Mouse (Mus musculus): ENCODE data around the gene Enc1. TPM values are rescaled to one million over a fixed set of nuclear protein-coding genes. Genes with fewer than 3 reads are reported as not detected.
A peak's percentile ranks its signal among the peaks of the same experiment; 100 is the strongest.

Gene Enc1
- polyA plus RNA-seq, 1 experiment from 2014 or later = 14.1 TPM

DNA sequence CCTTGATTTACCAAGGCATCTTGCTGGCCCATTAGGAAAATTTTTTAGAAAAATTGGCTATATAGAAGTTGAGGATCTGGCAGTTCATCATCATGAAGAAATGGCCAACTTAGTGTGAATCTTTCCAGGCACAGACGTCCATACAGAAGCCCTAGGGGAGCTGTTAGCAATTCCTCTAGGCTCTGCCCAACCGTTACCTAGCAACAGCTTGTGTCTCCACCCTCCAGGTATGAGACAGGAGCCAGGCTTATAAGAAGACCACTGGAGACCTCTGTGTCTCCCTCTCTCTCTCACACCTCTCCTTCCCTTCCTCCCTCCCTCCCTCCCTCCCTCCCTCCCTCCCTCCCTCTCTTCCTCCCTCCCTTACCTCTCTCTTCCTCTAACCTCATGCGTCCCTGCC is 49.8 kb downstream of the Enc1 start:
- 35% methylated on average over 3 of the region's 3 CpGs for WGBS
- no peak for TF ChIP-seq CTCF (IDR thresholded peaks at IDR 0.05; ENCODE audit: low read depth)
- ATAC-seq (ENCODE audit: insufficient read depth) (no peak), DNase-seq (peak; percentile 37)
- Histone ChIP-seq H3K9me3 (ENCODE audit: low read depth, low read length) (no peaks in the 10 kb centered on the region), H3K4me3 (ENCODE audit: low read depth, low read length) (no peak overlapping the region), H3K4me2 (no peak overlapping the region), H3K27me3 (ENCODE audit: insufficient read depth, low read length) (no peaks in the 10 kb centered on the region), H3K9ac (no peak overlapping the region), H3K36me3 (ENCODE audit: insufficient read depth) (no peaks in the 10 kb centered on the region), H3K27ac (ENCODE audit: low read depth) (no peak overlapping the region), H3K4me1 (ENCODE audit: insufficient read depth) (0 out of 2 replicates have a peak, but pooled peaks cover 10% of the 10 kb centered on the region)

DNA sequence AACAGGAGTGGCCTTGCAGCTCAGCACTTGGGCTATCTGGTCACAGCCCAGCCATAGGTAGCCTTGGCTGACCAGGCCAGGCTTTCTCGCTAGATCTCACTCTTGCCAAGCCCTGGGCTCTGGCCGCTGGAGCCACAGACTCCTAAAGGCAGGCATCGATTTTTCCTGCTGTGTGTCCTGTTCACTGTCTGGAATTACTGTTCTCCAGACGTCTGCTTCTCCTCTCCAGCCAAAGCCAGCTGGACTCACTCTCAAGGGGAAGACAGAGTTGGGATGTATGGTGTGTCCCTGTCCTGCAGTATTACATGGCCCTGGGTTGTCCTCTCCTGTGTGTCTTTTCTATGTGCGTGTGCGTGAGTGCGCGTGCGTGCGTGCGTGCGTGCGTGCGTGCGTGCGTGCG is 50.4 kb downstream of the Enc1 start:
- WGBS = 74% methylated on average over 17 of the region's 17 CpGs
- Histone ChIP-seq H3K27ac (ENCODE audit: low read depth) (no peak overlapping the region), H3K4me1 (ENCODE audit: insufficient read depth) (0 out of 2 replicates have a peak, but pooled peaks cover 10% of the 10 kb centered on the region), H3K4me3 (ENCODE audit: low read depth, low read length) (no peak overlapping the region), H3K9ac (no peak overlapping the region), H3K27me3 (ENCODE audit: insufficient read depth, low read length) (no peaks in the 10 kb centered on the region), H3K36me3 (ENCODE audit: insufficient read depth) (no peaks in the 10 kb centered on the region), H3K4me2 (no peak overlapping the region), H3K9me3 (ENCODE audit: low read depth, low read length) (no peaks in the 10 kb centered on the region)
- DNase-seq (peak; percentile 25), ATAC-seq (ENCODE audit: insufficient read depth) (peak; percentile 73)
- TF ChIP-seq CTCF (IDR thresholded peaks at IDR 0.05; ENCODE audit: low read depth) = no peak

DNA sequence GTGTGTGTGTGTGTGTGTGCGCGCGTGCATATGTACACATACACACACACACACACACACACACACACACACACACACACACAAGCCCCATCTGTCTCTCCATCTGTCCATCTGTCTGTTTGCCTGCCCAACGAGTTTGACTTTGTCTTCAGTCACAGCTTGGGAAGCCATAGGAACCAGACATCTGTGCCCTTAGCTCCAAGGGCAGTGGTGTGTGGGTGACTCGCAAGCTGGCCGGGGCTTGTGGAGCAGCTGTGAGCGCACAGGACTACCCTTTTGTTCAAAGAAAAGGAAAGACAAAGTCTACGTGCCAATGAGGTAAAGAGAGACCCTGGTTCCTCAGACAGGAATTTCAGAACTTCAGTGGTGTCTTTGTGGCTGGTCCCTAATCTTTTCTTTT is 51.1 kb downstream of the Enc1 start:
- ATAC-seq (ENCODE audit: insufficient read depth) (no peak), DNase-seq (peak; percentile 35)
- H3K9me3 ChIP-seq (ENCODE audit: low read depth, low read length) = no peaks in the 10 kb centered on the region
- TF ChIP-seq CTCF (IDR thresholded peaks at IDR 0.05; ENCODE audit: low read depth) = no peak
- H3K27me3 ChIP-seq (ENCODE audit: insufficient read depth, low read length) = no peaks in the 10 kb centered on the region
- no peaks in the 10 kb centered on the region for H3K36me3 ChIP-seq (ENCODE audit: insufficient read depth)
- no peak overlapping the region for H3K4me3 ChIP-seq (ENCODE audit: low read depth, low read length)
- WGBS = 57% methylated on average over 8 of the region's 8 CpGs
- H3K4me2 ChIP-seq = no peak overlapping the region
- H3K9ac ChIP-seq = no peak overlapping the region
- H3K4me1 ChIP-seq (ENCODE audit: insufficient read depth) = 0 out of 2 replicates have a peak, but pooled peaks cover 10% of the 10 kb centered on the region
- H3K27ac ChIP-seq (ENCODE audit: low read depth) = no peak overlapping the region

DNA sequence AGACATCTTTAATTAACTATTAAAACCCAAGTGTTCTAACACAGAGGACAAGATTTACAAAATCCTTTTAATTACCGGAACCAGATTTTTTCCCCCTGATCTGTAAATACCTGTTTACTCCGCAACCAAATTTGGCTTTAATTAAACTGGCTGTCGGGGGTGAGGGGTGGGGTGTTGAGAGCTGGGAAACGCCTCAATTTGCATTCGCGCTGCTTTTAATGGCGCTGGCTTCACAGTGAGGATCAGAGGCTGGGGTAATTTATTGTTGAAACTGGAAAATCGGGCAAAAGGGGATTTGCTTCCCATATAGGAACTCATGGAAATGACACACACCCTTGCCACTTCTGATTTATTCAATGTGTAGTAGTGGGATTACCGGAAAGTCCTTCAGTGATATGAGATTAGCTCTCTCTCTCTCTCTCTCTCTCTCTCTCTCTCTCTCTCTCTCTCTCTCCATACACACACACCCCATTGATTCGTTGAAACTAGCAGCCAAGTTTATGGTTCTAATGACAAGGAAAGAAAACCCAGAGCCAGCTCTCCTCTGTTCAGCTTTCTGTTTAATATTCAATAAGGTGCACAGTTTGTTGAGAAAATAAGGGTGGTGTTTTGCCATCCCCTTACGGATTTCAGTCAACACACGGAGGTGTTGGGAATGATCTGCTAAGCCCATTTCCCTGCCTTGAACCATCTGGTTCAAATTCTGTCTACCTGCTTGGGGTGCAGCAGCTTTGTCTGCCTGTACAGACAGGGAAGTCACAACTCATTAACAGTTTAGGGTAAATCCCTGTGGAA is 51.7 kb downstream of the Enc1 start:
- Histone ChIP-seq H3K9me3 (ENCODE audit: low read depth, low read length) (no peaks in the 10 kb centered on the region), H3K4me2 (no peak overlapping the region), H3K27ac (ENCODE audit: low read depth) (no peak overlapping the region), H3K4me3 (ENCODE audit: low read depth, low read length) (no peak overlapping the region), H3K36me3 (ENCODE audit: insufficient read depth) (no peaks in the 10 kb centered on the region), H3K4me1 (ENCODE audit: insufficient read depth) (0 out of 2 replicates have a peak, but pooled peaks cover 10% of the 10 kb centered on the region), H3K9ac (no peak overlapping the region), H3K27me3 (ENCODE audit: insufficient read depth, low read length) (no peaks in the 10 kb centered on the region)
- WGBS = 35% methylated on average over 12 of the region's 12 CpGs
- no peak for ATAC-seq (ENCODE audit: insufficient read depth)
- no peak for TF ChIP-seq CTCF (IDR thresholded peaks at IDR 0.05; ENCODE audit: low read depth)
- no peak for DNase-seq

DNA sequence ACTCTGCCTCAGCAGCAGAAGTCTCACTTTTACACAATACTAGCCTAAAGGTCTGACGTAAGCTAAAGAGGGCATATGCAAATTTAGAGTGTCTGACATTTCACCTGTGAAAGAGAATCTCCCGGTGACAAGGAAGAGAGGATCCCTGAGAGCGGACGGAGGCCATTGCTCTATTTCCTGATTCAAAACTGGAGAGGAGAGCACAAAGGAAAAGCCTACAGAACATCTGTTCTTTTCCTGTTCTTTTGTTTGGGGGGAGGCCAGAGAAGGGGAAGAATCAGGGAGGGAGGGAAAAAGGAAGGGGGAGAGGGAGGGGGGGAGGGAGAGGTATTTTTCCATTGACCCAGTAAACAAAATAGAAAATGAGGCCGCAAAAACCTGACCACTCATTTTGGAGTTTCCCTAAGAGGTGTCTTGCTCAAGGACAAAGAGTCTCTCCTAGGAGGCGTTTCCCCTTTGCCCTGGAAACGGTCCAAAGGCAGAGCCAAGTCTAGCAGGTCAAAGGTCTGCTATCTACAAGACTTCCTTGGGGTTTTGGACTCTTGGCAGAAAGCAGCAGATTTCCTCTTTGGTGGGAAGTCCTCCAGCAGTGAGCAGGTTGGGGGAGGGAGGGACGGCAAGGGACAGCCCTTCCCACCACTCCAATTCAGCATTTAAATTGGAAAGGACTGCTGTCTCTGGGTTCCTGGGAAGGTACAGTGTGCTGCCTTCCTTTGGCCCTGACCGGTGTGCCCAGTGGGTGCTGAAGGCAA is 54.4 kb downstream of the Enc1 start:
- Histone ChIP-seq H3K4me3 (ENCODE audit: low read depth, low read length) (no peak overlapping the region), H3K27ac (ENCODE audit: low read depth) (no peak overlapping the region), H3K9me3 (ENCODE audit: low read depth, low read length) (no peaks in the 10 kb centered on the region)

DNA sequence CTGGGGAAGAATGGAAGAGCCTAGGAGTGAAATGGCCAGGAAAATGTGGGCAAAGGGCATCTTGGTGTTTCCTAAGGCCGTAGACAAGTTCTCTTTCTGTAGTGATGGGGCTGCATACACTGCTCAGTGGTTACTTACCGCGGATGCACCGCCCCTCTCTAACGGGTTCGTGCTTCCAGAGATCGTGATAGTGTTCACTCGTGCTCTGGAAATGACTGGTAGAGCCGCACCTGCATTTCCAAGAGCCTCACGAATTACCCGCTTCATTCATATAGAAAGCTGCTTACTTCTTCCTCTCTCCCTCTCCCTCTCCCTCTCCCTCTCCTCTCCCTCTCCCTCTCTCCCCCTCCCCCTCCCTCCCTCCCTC is 54.9 kb downstream of the Enc1 start:
- DNase-seq = no peak
- no peaks in the 10 kb centered on the region for H3K36me3 ChIP-seq (ENCODE audit: insufficient read depth)
- H3K9me3 ChIP-seq (ENCODE audit: low read depth, low read length) = no peaks in the 10 kb centered on the region
- H3K27me3 ChIP-seq (ENCODE audit: insufficient read depth, low read length) = no peaks in the 10 kb centered on the region
- no peak overlapping the region for H3K27ac ChIP-seq (ENCODE audit: low read depth)
- 66% methylated on average over 11 of the region's 11 CpGs for WGBS
- H3K4me3 ChIP-seq (ENCODE audit: low read depth, low read length) = no peak overlapping the region
- no peak overlapping the region for H3K9ac ChIP-seq
- 0 out of 2 replicates have a peak, but pooled peaks cover 10% of the 10 kb centered on the region for H3K4me1 ChIP-seq (ENCODE audit: insufficient read depth)
- H3K4me2 ChIP-seq = no peak overlapping the region
- ATAC-seq (ENCODE audit: insufficient read depth) = no peak
- TF ChIP-seq CTCF (IDR thresholded peaks at IDR 0.05; ENCODE audit: low read depth) = no peak

More for the DNA sequence above, 54.4 kb downstream of the Enc1 start:
- 56% methylated on average over 9 of the region's 9 CpGs for WGBS
- TF ChIP-seq CTCF (IDR thresholded peaks at IDR 0.05; ENCODE audit: low read depth) = no peak
- H3K4me1 ChIP-seq (ENCODE audit: insufficient read depth) = 0 out of 2 replicates have a peak, but pooled peaks cover 10% of the 10 kb centered on the region
- H3K36me3 ChIP-seq (ENCODE audit: insufficient read depth) = no peaks in the 10 kb centered on the region
- H3K9ac ChIP-seq = no peak overlapping the region
- ATAC-seq (ENCODE audit: insufficient read depth) = no peak
- DNase-seq = peak; percentile 60
- no peak overlapping the region for H3K4me2 ChIP-seq
- H3K27me3 ChIP-seq (ENCODE audit: insufficient read depth, low read length) = no peaks in the 10 kb centered on the region

DNA sequence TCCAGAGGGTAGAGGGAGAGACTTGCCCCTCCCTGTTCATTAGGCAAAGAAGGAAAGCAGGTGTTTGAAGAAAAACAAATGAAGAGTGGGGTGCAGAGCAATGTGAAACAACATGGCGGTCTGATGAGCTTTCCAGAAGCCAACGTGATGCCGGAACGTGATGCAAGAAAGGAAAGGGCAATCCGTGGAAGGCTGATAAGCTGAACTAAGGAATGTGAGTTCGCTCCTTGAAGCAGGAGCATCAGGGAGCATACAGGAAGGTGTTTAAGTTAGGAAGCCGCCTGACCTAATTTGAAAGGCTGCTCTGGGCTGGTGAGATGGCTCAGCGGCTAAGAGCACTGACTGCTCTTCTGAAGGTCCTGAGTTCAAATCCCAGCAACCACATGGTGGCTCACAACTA is 55.4 kb downstream of the Enc1 start:
- DNase-seq (no peak), ATAC-seq (ENCODE audit: insufficient read depth) (no peak)
- Histone ChIP-seq H3K4me1 (ENCODE audit: insufficient read depth) (0 out of 2 replicates have a peak, but pooled peaks cover 8% of the 10 kb centered on the region), H3K4me3 (ENCODE audit: low read depth, low read length) (no peak overlapping the region), H3K4me2 (no peak overlapping the region), H3K9ac (no peak overlapping the region), H3K9me3 (ENCODE audit: low read depth, low read length) (no peaks in the 10 kb centered on the region), H3K36me3 (ENCODE audit: insufficient read depth) (no peaks in the 10 kb centered on the region), H3K27ac (ENCODE audit: low read depth) (no peak overlapping the region), H3K27me3 (ENCODE audit: insufficient read depth, low read length) (no peaks in the 10 kb centered on the region)
- TF ChIP-seq CTCF (IDR thresholded peaks at IDR 0.05; ENCODE audit: low read depth) = no peak
- 66% methylated on average over 8 of the region's 8 CpGs for WGBS

Data from lung, embryonic 14.5 days (tissue).